Mouse (Mus musculus) midbrain, embryonic 16.5 days (tissue): Measurements from ENCODE around the gene Gm3336. TPM values are rescaled to one million over a fixed set of nuclear protein-coding genes. Genes with fewer than 3 reads are reported as not detected.

ENCODE experiments used
- ATAC-seq: fragments of 200-750 bp; cut with Nextera tagmentation; 2 replicates; pipeline ENCODE4 v1.8.0; 2017; ENCODE audit warnings: moderate TSS enrichment
- H3K27ac ChIP-seq: fragments of 300-500 bp; sonication (generic); 2 replicates; pipeline ENCODE4 v1.5.1; 2014; ENCODE audit warnings: mild to moderate bottlenecking, low read length, mixed read lengths
- H3K27me3 ChIP-seq: fragments of 300-500 bp; sonication (generic); 2 replicates; pipeline ENCODE4 v1.6.1; 2014; ENCODE audit warnings: low read depth, low read length, mixed read lengths; ENCODE audit not compliant: control insufficient read depth, insufficient read depth
- H3K36me3 ChIP-seq: fragments of 300-500 bp; sonication (generic); 2 replicates; pipeline ENCODE4 v1.6.1; 2014; ENCODE audit warnings: mild to moderate bottlenecking, low read length, moderate library complexity, mixed read lengths; ENCODE audit not compliant: control insufficient read depth, insufficient read depth
- H3K4me1 ChIP-seq: fragments of 300-500 bp; sonication (generic); 2 replicates; pipeline ENCODE4 v1.6.1; 2014; ENCODE audit warnings: mild to moderate bottlenecking, low read length, mixed read lengths; ENCODE audit not compliant: control insufficient read depth, insufficient read depth
- H3K4me2 ChIP-seq: fragments of 300-500 bp; sonication (generic); 2 replicates; pipeline ENCODE4 v1.6.1; 2014; ENCODE audit warnings: mild to moderate bottlenecking, low read length, mixed read lengths
- H3K4me3 ChIP-seq: fragments of 300-500 bp; sonication (generic); 2 replicates; pipeline ENCODE4 v1.5.1; 2014; ENCODE audit warnings: low read depth, mild to moderate bottlenecking, low read length, moderate library complexity, mixed read lengths
- H3K9ac ChIP-seq: fragments of 300-500 bp; sonication (generic); 2 replicates; pipeline ENCODE4 v1.6.1; 2014; ENCODE audit warnings: low read depth, low read length, mixed read lengths
- H3K9me3 ChIP-seq: fragments of 300-500 bp; sonication (generic); replicated peaks from 2 replicates; pipeline ENCODE4 v1.6.1; 2014; ENCODE audit warnings: mild to moderate bottlenecking, low read length, mixed read lengths; ENCODE audit not compliant: control insufficient read depth, poor library complexity, severe bottlenecking
- WGBS: fragments of 180-500 bp; shearing (Covaris S2); extraction: QIAGEN DNeasy Blood & Tissue Kit; methylation state at CpG from one replicate; pipeline ENCODE4 v1.1.7; 2014; 5-methylcytosine and 5-hydroxymethylcytosine counted together
- polyA plus RNA-seq: library from polyadenylated mRNA; unstranded; fragments of >200 nt; fragmentation: Nextera tagmentation; extraction: Ambion mirVana; gene quantifications from 2 replicates; pipeline ENCODE4 v1.2.1, GENCODE M21; 2015

Gene Gm3336
- polyA plus RNA-seq, 1 experiment from 2014 or later = not detected

GRCm38 (mm10) chr8:70698310-70699109 is 19.8 kb upstream of the Gm3336 start, which contains the start of gene Jund:
Gene Jund, plus strand, starts transcription at chr8:70698949.
- WGBS = under 1% methylated on average over 68 of the region's 69 CpGs
- peak within 1 kb of the TSS; percentile 99 for H3K27ac ChIP-seq
- H3K4me3 ChIP-seq = peak within 1 kb of the TSS; percentile 98
- H3K4me2 ChIP-seq = peak within 1 kb of the TSS; percentile 85
- H3K9ac ChIP-seq = peak within 1 kb of the TSS; percentile 99
- no peaks in the 10 kb centered on the region for H3K36me3 ChIP-seq
- no peaks in the 10 kb centered on the region for H3K9me3 ChIP-seq
- H3K27me3 ChIP-seq = no peaks in the 10 kb centered on the region; the same call in 1 of the 2 replicates
- H3K4me1 ChIP-seq = peaks cover 36% of the 10 kb centered on the region
- ATAC-seq = peak; percentile 85

GRCm38 (mm10) chr8:70699116-70699833 is 19.1 kb upstream of the Gm3336 start:
- peak; percentile 12 for ATAC-seq
- Histone ChIP-seq H3K27me3 (no peaks in the 10 kb centered on the region; the same call in 1 of the 2 replicates), H3K9me3 (no peaks in the 10 kb centered on the region), H3K27ac (peak overlapping the region; percentile 99), H3K4me3 (peak overlapping the region; percentile 98), H3K4me2 (peak overlapping the region; percentile 82), H3K9ac (peak overlapping the region; percentile 99), H3K36me3 (no peaks in the 10 kb centered on the region), H3K4me1 (peaks cover 36% of the 10 kb centered on the region)
- WGBS = under 1% methylated on average over 82 of the region's 89 CpGs

GRCm38 (mm10) chr8:70699834-70700554 is 18.3 kb upstream of the Gm3336 start:
- H3K27ac ChIP-seq = peak overlapping the region; percentile 99
- peak overlapping the region; percentile 98 for H3K4me3 ChIP-seq
- under 1% methylated on average over 58 of the region's 59 CpGs for WGBS
- H3K9ac ChIP-seq = peak overlapping the region; percentile 99
- H3K9me3 ChIP-seq = no peaks in the 10 kb centered on the region
- peak overlapping the region; percentile 82 for H3K4me2 ChIP-seq
- no peaks in the 10 kb centered on the region; the same call in 1 of the 2 replicates for H3K27me3 ChIP-seq
- peaks cover 36% of the 10 kb centered on the region for H3K4me1 ChIP-seq
- H3K36me3 ChIP-seq = 0 out of 2 replicates have a peak, but pooled peaks cover 3% of the 10 kb centered on the region
- no peak for ATAC-seq

- H3K27me3 ChIP-seq = no peaks in the 10 kb centered on the region; the same call in 1 of the 2 replicates
- H3K4me1 ChIP-seq = peaks cover 36% of the 10 kb centered on the region
- 0% methylated on average over 20 of the region's 20 CpGs for WGBS
Measured at GRCm38 (mm10) chr8:70700555-70700922, 17.8 kb upstream of the Gm3336 start.

GRCm38 (mm10) chr8:70701048-70701981 is 17.0 kb upstream of the Gm3336 start:
- 0 out of 2 replicates have a peak, but pooled peaks cover 3% of the 10 kb centered on the region for H3K36me3 ChIP-seq
- H3K9ac ChIP-seq = peak overlapping the region; percentile 99
- peak overlapping the region; percentile 98 for H3K4me3 ChIP-seq
- 52% methylated on average over 10 of the region's 10 CpGs for WGBS
- H3K9me3 ChIP-seq = no peaks in the 10 kb centered on the region
- no peaks in the 10 kb centered on the region for H3K27me3 ChIP-seq
- peaks cover 36% of the 10 kb centered on the region for H3K4me1 ChIP-seq
- peak overlapping the region; percentile 99 for H3K27ac ChIP-seq
- ATAC-seq = no peak
- peak overlapping the region; percentile 82 for H3K4me2 ChIP-seq

More at GRCm38 (mm10) chr8:70700555-70700922, 17.8 kb upstream of the Gm3336 start:
- H3K27ac ChIP-seq = peak overlapping the region; percentile 99
- H3K4me2 ChIP-seq = peak overlapping the region; percentile 82
- peak; percentile 22 for ATAC-seq
- H3K9me3 ChIP-seq = no peaks in the 10 kb centered on the region
- H3K4me3 ChIP-seq = peak overlapping the region; percentile 98
- peak overlapping the region; percentile 99 for H3K9ac ChIP-seq
- 0 out of 2 replicates have a peak, but pooled peaks cover 3% of the 10 kb centered on the region for H3K36me3 ChIP-seq

- WGBS = 91% methylated on average over 2 of the region's 2 CpGs
- Histone ChIP-seq H3K9me3 (no peaks in the 10 kb centered on the region), H3K36me3 (0 out of 2 replicates have a peak, but pooled peaks cover 3% of the 10 kb centered on the region), H3K4me2 (peak overlapping the region; percentile 82), H3K27ac (no peak overlapping the region), H3K4me3 (peak overlapping the region; percentile 4; the same call in 1 of the 2 replicates), H3K4me1 (peaks cover 28% of the 10 kb centered on the region), H3K27me3 (no peaks in the 10 kb centered on the region), H3K9ac (peak overlapping the region; percentile 99; the same call in 1 of the 2 replicates)
- no peak for ATAC-seq
Measured at GRCm38 (mm10) chr8:70701982-70702841, 16.1 kb upstream of the Gm3336 start.

GRCm38 (mm10) chr8:70702842-70703182 is 15.5 kb upstream of the Gm3336 start:
- H3K4me3 ChIP-seq = no peak overlapping the region
- H3K27ac ChIP-seq = no peak overlapping the region
- 0 out of 2 replicates have a peak, but pooled peaks cover 3% of the 10 kb centered on the region for H3K36me3 ChIP-seq
- peaks cover 23% of the 10 kb centered on the region for H3K4me1 ChIP-seq
- H3K4me2 ChIP-seq = peak overlapping the region; percentile 82; the same call in 1 of the 2 replicates
- ATAC-seq = no peak
- H3K9ac ChIP-seq = no peak overlapping the region
- no peaks in the 10 kb centered on the region for H3K9me3 ChIP-seq
- WGBS = 77% methylated on average over 3 of the region's 3 CpGs
- no peaks in the 10 kb centered on the region for H3K27me3 ChIP-seq
